Mouse (Mus musculus) adrenal gland, adult 2 months (tissue): ENCODE measurements around the gene Slitrk2. TPM values are rescaled to one million over a fixed set of nuclear protein-coding genes. Genes with fewer than 3 reads are reported as not detected.

ENCODE experiments used
- DNase-seq: peaks from one replicate; pipeline ENCODE4 v3.0.0; 2021
- long read RNA-seq: library from polyadenylated mRNA; stranded (forward); transcript quantifications from one replicate; pipeline ENCODE4 v2.0.0, GENCODE M21; 2021
- polyA plus RNA-seq: library from polyadenylated mRNA; depleted of rRNA; stranded (reverse); fragments of >200 nt; gene quantifications from 2 replicates; pipeline ENCODE4 v1.2.3, GENCODE M21; 2012; rRNA removed
- total RNA-seq, 2 experiments: library from RNA; stranded (reverse); gene quantifications; 2 replicates each; pipeline ENCODE4 v1.2.3; 2021

Slitrk2 gene
- total RNA-seq = 1 to 10 TPM in 1 of 2 experiments, under 1 TPM in 1; 0.63 to 1.3 TPM
- polyA plus RNA-seq = 0.02 and 0.03 TPM in 2 replicates
- long read RNA-seq = 0 reads

DNA sequence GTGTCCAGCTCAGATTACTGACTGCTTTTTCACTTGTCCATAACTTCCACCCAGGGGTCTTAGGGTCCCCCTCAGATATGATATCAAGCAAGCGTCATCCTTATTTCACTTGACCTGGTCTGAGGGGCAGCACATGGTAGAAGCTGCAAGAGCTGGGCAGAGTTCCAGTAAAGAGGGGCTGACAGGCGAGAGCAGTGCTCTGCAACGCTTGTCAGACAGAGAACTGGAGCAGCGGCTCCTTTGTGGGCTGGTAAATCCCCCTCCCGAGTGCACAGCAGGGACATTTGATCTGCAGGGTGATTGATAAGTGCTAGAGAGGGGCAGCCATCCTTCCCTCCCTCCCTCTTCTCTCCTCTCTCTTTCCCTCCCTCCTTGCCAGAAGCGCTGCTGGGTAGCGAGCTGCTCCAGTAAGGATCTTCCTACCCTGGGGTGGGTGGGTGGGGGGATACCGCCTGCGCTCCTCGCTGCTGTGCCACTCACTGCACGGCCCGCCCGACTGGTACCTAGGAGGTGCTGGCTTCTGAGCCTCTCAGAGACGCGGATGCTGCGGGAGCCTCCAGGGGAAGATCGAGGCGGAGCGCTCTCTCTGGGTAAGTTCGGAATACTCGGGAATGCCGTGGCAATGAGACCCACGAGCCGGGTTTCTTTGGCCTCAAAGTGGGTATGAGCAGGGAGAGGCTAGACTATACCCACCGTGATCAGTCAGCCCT, at the start of gene Slitrk2:
TSS of gene Slitrk2 (plus strand) at position 408 of the 710 bp plus-strand sequence.
- DNase-seq = no peak

DNA sequence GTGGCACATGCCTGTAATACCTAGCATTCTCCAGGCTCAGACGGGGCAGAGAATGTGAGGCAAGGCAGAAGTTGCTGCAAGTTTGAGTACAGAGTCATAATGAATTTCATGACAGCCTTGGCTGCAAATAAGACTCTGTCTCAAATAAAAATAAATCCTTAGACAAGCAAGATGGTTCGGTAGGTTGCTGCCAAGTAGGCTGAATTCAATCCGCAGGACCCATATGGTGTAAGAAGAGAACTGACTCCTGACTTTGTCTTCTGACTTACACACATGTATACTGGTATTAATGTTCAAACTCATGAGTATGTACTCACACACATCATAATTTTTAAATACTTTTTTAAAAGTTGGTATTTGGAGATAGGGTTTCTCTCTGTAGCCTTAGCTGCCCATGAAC, 43.6 kb upstream of the Slitrk2 start:
- no peak for DNase-seq

DNA sequence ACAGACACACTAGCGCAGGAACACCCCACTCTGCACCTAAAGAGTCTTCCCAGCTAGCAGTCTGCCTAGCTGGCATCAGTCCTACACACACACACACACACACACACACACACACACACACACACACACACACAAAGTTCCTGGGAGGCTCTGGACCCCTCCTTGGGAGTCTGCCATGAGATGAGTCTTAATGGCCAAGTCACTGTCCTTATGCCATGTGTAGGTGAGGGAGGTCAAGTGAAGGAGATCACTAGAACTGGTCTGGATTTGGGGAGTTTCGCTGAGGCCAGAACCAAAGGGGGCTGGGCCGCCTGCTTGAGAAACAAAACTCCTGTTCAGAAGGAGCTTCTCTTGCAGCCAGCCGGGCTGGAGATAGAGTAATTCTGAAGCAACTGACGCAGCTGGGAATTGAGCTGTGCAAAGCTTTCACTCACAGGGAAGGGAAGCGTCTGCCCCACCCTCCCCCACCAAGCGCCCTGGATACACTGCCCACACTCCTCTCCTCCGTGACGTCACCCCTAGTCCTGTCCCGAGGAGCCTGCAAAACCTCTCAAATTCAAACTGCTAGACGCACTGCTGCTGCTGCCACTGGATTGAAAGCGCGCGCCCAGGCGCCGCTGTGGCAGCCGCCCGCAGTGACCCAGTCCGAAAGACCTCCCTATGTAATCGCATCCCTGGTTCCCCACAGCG, 3.5 kb downstream of the Slitrk2 start:
- peak; percentile 44 for DNase-seq

DNA sequence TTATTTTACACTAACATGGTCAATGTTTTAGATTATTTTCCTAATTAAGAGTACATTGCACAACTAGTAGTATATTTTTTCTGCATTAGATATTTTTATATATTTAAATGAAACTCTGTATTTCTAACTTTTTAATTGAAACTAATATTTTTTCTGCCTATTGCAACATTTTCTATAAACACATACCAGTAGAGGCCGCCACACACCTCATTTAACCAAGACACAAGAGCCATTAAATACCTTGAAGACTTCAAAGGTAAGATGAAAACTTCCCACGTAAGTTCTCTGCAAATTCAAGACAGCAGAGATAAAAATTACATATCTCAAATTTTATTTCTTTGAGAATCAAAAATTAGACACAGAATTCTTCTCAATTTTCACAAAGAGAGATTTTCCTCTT, 8.2 kb downstream of the Slitrk2 start:
- DNase-seq = no peak

DNA sequence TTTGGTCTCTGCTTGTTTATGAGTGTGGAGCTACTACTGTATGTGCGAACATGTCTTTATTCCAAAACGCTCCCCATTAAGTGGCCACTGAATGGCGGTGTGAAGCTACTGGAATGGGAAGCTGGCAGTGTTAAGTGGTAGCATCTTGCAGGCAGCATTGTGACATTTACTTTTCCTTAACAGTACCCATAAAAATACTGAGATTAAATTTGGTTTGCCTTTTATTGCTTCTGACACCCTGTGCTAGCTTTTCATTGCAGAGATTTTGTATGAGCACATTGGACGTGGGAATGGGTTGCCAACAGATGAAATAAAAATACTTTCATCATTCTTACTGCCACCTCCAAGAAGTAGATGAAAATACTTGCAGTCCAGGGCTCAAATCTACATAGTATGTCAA, 27.8 kb downstream of the Slitrk2 start:
- no peak for DNase-seq

DNA sequence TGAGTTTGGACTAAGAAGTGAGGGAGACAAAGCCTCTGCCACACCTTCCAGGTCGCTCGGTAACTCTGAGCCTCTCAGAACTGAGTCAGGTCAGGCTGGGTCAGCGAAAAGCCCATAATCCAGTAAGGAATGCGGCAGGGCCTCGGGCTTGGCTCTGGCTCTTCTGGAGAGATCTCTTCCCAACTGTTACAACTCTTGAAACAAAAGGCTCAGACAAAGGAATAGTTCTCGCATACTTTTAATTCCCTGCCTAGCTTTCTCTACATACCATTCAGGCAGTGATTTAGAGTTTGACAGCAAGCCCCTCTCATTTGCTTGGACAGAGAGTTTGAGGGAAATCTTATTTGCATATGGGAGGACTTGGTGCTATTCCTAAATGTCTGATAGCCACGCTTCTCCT, 29.5 kb downstream of the Slitrk2 start:
- DNase-seq = no peak
